Mouse (Mus musculus): Measurements from ENCODE around the gene Kbtbd12.

The Kbtbd12 gene

GRCm38 (mm10) chr6:88548405-88549049, 89.2 kb downstream of the Kbtbd12 start:
- DNase-seq (ENCODE audit: low spot score), result no peak

GRCm38 (mm10) chr6:88545397-88545790, 92.4 kb downstream of the Kbtbd12 start:
- no peak for DNase-seq (ENCODE audit: low spot score)

GRCm38 (mm10) chr6:88544644-88545396, 92.9 kb downstream of the Kbtbd12 start:
- DNase-seq (ENCODE audit: low spot score), result no peak

GRCm38 (mm10) chr6:88544241-88544640, 93.5 kb downstream of the Kbtbd12 start:
- no peak for DNase-seq (ENCODE audit: low spot score)

GRCm38 (mm10) chr6:88540093-88540755, 97.5 kb downstream of the Kbtbd12 start:
- no peak for DNase-seq (ENCODE audit: low spot score)

GRCm38 (mm10) chr6:88530306-88530705, 107.4 kb downstream of the Kbtbd12 start:
- no peak for DNase-seq (ENCODE audit: low spot score)

- no peak for DNase-seq (ENCODE audit: low spot score)
These were observed 113.7 kb downstream of the Kbtbd12 start for GRCm38 (mm10) chr6:88524056-88524455.

- DNase-seq (ENCODE audit: low spot score), result no peak
These were observed 114.3 kb downstream of the Kbtbd12 start for GRCm38 (mm10) chr6:88523451-88523850.

- DNase-seq (ENCODE audit: low spot score), result no peak
These were observed 114.7 kb downstream of the Kbtbd12 start for GRCm38 (mm10) chr6:88523043-88523442.

- DNase-seq (ENCODE audit: low spot score), result no peak
These were observed 115.1 kb downstream of the Kbtbd12 start for GRCm38 (mm10) chr6:88522606-88523005.

- no peak for DNase-seq (ENCODE audit: low spot score)
These were observed 115.9 kb downstream of the Kbtbd12 start for GRCm38 (mm10) chr6:88521821-88522220.

GRCm38 (mm10) chr6:88518404-88519263, 119.1 kb downstream of the Kbtbd12 start, which contains the start of gene Sec61a1:
Sec61a1 (minus strand) TSS chr6:88518905.
- DNase-seq (ENCODE audit: low spot score), result peak; percentile 96

- DNase-seq (ENCODE audit: low spot score), result no peak
These were observed 119.9 kb downstream of the Kbtbd12 start for GRCm38 (mm10) chr6:88517701-88518403.

- no peak for DNase-seq (ENCODE audit: low spot score)
These were observed 121.1 kb downstream of the Kbtbd12 start for GRCm38 (mm10) chr6:88516667-88517066.

- no peak for DNase-seq (ENCODE audit: low spot score)
These were observed 121.8 kb downstream of the Kbtbd12 start for GRCm38 (mm10) chr6:88515971-88516370.

GRCm38 (mm10) chr6:88514546-88514945, 123.2 kb downstream of the Kbtbd12 start:
- peak; percentile 54 for DNase-seq (ENCODE audit: low spot score)

- no peak for DNase-seq (ENCODE audit: low spot score)
These were observed 123.8 kb downstream of the Kbtbd12 start for GRCm38 (mm10) chr6:88513984-88514383.

GRCm38 (mm10) chr6:88503044-88503443, 134.7 kb downstream of the Kbtbd12 start:
- DNase-seq (ENCODE audit: low spot score), result no peak

- no peak for DNase-seq (ENCODE audit: low spot score)
These were observed 135.4 kb downstream of the Kbtbd12 start for GRCm38 (mm10) chr6:88502030-88502970.

GRCm38 (mm10) chr6:88500405-88500767, 137.4 kb downstream of the Kbtbd12 start:
- DNase-seq (ENCODE audit: low spot score), result no peak

Data from testis, postnatal 14 days (tissue).